ENCODE assay signal across 7 mouse cellular contexts in genomic region chr8:124573552-124574340, GRCm38 (mm10). TPM values are rescaled to one million over a fixed set of nuclear protein-coding genes. Genes with fewer than 3 reads are reported as not detected.
A peak's percentile ranks its signal among the peaks of the same experiment; 100 is the strongest.
DNase-seq lines count a peak whose midpoint lies in the region; TF ChIP-seq lines count a peak whose summit lies in the region.

No protein-coding gene starts in this region.

- peaks cover 41% of the 10 kb centered on the region for H3K4me1 ChIP-seq in cerebellum, adult 2 months (ENCODE audit: control insufficient read depth, insufficient read depth, low read length)
- peaks cover 33% of the 10 kb centered on the region for H3K4me1 ChIP-seq in megakaryocyte, embryonic 14.5 days

- 25% methylated on average over 15 of the region's 15 CpGs for WGBS in cerebellum, adult 2 months

- no peak overlapping the region for H3K4me3 ChIP-seq in cerebellum, adult 2 months (replicated peaks; ENCODE audit: insufficient read depth, low read depth, low read length)
- no peak overlapping the region for H3K4me3 ChIP-seq in left cerebral cortex, adult 2 months
- peak overlapping the region; percentile 51 for H3K4me3 ChIP-seq in megakaryocyte, embryonic 14.5 days (replicated peaks)

- H3K9me3 ChIP-seq in megakaryocyte, embryonic 14.5 days, result no peaks in the 10 kb centered on the region

- intact Hi-C loops in left cerebral cortex, adult 2 months (cut with DNase I), result loop anchor here (5.0 kb wide), 1 partner anchor 176 kb away; no protein-coding TSS in a partner anchor

- H3K36me3 ChIP-seq in megakaryocyte, embryonic 14.5 days (replicated peaks; ENCODE audit: low read length), result no peaks in the 10 kb centered on the region

- peak; percentile 85 for TF ChIP-seq CTCF in cerebellum, adult 2 months (IDR thresholded peaks at IDR 0.05; ENCODE audit: borderline replicate concordance, insufficient read depth, low read depth, low read length)
- TF ChIP-seq CTCF in left cerebral cortex, adult 2 months (IDR thresholded peaks at IDR 0.05), result peak; percentile 93

- no peaks in the 10 kb centered on the region for H3K27me3 ChIP-seq in cerebellum, adult 2 months (ENCODE audit: control insufficient read depth, insufficient read depth, low read length)
- peaks cover 46% of the 10 kb centered on the region for H3K27me3 ChIP-seq in megakaryocyte, embryonic 14.5 days (replicated peaks)

- TF ChIP-seq POLR2A in cerebellum, adult 2 months (IDR thresholded peaks at IDR 0.05; ENCODE audit: borderline replicate concordance, insufficient read depth, low read length), result no peak

- H3K27ac ChIP-seq in cerebellum, adult 2 months (ENCODE audit: insufficient read depth, low read length), result no peak overlapping the region
- H3K27ac ChIP-seq in left cerebral cortex, adult 2 months, result peak overlapping the region; percentile 78

- DNase-seq in R1 (ENCODE audit: low read depth, low spot score), result peak; percentile 91
- peak; percentile 85 to 93 for DNase-seq in cerebellum, adult 2 months
- DNase-seq in gastrocnemius, adult 18-20 months (ENCODE audit: low spot score), result peak; percentile 91
- DNase-seq in hindlimb bud, embryonic 11.5 days (ENCODE audit: extremely low spot score, low read depth, low spot score), result peak; percentile 82
- DNase-seq in left cerebral cortex, adult 2 months (ENCODE audit: extremely low spot score in 1 of 2, low spot score in 2 of 2), result peak; percentile 84 to 92
- peak; percentile 84 for DNase-seq in skeletal muscle tissue, adult 2 months (ENCODE audit: low read depth, low spot score)

RNA-seq across cellular contexts. Expression of gene Capn9, which starts 2.2 kb away (rescaled TPM):
- polyA plus RNA-seq in cerebellum, adult 2 months (2012; rRNA removed), result 0.06 and 0.08 TPM in 2 replicates
- not detected for total RNA-seq in gastrocnemius, adult 18-20 months (2021)
- not detected for total RNA-seq in left cerebral cortex, adult 2 months (2021)
- not detected in 2 replicates for polyA plus RNA-seq in megakaryocyte, embryonic 14.5 days (2012; ENCODE audit: insufficient read depth, low replicate concordance)

RNA-seq across cellular contexts. Expression of gene Agt, which starts 4.2 kb away (rescaled TPM):
- polyA plus RNA-seq in cerebellum, adult 2 months (2012; rRNA removed), result 125 and 129 TPM in 2 replicates
- 10 to 100 TPM; 12.5 to 14.3 TPM for total RNA-seq in gastrocnemius, adult 18-20 months (2021)
- total RNA-seq in left cerebral cortex, adult 2 months (2021), result 10 to 100 TPM; 13.3 to 17.8 TPM
- polyA plus RNA-seq in megakaryocyte, embryonic 14.5 days (2012; ENCODE audit: insufficient read depth, low replicate concordance), result 0.27 TPM in 1 of 2 replicates, not detected in the other

RNA-seq across cellular contexts. Expression of gene Cog2, which starts 53.2 kb away (rescaled TPM):
- polyA plus RNA-seq in cerebellum, adult 2 months (2012; rRNA removed), result 38.4 and 40.7 TPM in 2 replicates
- 10 to 100 TPM; 18.2 to 20.3 TPM for total RNA-seq in gastrocnemius, adult 18-20 months (2021)
- total RNA-seq in left cerebral cortex, adult 2 months (2021), result 10 to 100 TPM; 35.1 to 46.5 TPM
- polyA plus RNA-seq in megakaryocyte, embryonic 14.5 days (2012; ENCODE audit: insufficient read depth, low replicate concordance), result 10.4 and 14.3 TPM in 2 replicates
